Mouse (Mus musculus) E14TG2a.4 (cell line): ENCODE measurements around the gene Baiap2l1.

Experiments used
- H3K27me3 ChIP-seq: 2 replicates; pipeline ENCODE4 v1.6.1; 2014; ENCODE audit warnings: low read length, control low read depth; ENCODE audit not compliant: insufficient read depth
- H3K36me3 ChIP-seq: 2 replicates; pipeline ENCODE4 v1.6.1; 2014; ENCODE audit warnings: low read length, control low read depth; ENCODE audit not compliant: insufficient read depth
- H3K4me1 ChIP-seq: replicated peaks from 2 replicates; pipeline ENCODE4 v1.6.1; 2014; ENCODE audit warnings: low read depth, low read length, control low read depth
- H3K4me3 ChIP-seq: replicated peaks from 2 replicates; pipeline ENCODE4 v1.5.1; 2014; ENCODE audit warnings: mild to moderate bottlenecking, low read length
- H3K9me3 ChIP-seq: 2 replicates; pipeline ENCODE4 v1.6.1; 2014; ENCODE audit warnings: low read length, control low read depth
- CTCF ChIP-seq: conservative IDR thresholded peaks from 2 replicates; pipeline ENCODE4 v1.5.1; 2014; ENCODE audit warnings: low read length
- NANOG ChIP-seq: IDR thresholded peaks from 2 replicates; pipeline ENCODE4 v1.6.1; 2014; ENCODE audit warnings: borderline replicate concordance, low read length, mixed read lengths
- POU5F1 ChIP-seq: IDR thresholded peaks from 2 replicates; pipeline ENCODE4 v1.6.1; 2014; ENCODE audit warnings: low read length, borderline replicate concordance

Baiap2l1 gene

DNA sequence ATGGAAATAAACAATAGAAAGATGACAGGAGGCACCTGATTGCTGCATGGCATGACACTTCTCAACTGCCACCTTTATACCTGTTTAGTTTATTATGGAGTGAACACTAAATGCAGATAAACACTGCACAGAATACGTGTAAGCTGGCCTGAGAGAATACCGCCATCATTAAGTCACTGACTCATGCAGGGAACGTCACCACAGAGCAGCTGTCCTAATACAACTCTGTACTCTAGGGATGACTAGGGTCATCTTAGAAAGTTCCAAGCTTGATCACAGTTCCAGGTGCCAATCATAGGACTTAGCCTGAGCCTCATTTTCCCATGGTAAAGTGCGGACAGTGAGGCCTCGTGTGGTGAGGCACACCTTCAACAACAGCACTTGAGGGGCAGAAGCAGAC, 73.3 kb downstream of the Baiap2l1 start:
- Histone ChIP-seq H3K4me1 (no peaks in the 10 kb centered on the region), H3K4me3 (no peak overlapping the region), H3K9me3 (no peaks in the 10 kb centered on the region), H3K36me3 (no peaks in the 10 kb centered on the region), H3K27me3 (no peaks in the 10 kb centered on the region)
- TF ChIP-seq POU5F1: no peak
- no peak for TF ChIP-seq CTCF
- TF ChIP-seq NANOG: no peak

- Histone ChIP-seq H3K9me3 (no peaks in the 10 kb centered on the region), H3K27me3 (no peaks in the 10 kb centered on the region), H3K4me3 (no peak overlapping the region), H3K36me3 (peaks cover 5% of the 10 kb centered on the region; the same call in 1 of the 2 replicates), H3K4me1 (no peaks in the 10 kb centered on the region)
- no peak for TF ChIP-seq CTCF
- no peak for TF ChIP-seq POU5F1
- TF ChIP-seq NANOG: no peak
Measured at GRCm38 (mm10) chr5:144283551-144284031, 74.3 kb downstream of the Baiap2l1 start.

DNA sequence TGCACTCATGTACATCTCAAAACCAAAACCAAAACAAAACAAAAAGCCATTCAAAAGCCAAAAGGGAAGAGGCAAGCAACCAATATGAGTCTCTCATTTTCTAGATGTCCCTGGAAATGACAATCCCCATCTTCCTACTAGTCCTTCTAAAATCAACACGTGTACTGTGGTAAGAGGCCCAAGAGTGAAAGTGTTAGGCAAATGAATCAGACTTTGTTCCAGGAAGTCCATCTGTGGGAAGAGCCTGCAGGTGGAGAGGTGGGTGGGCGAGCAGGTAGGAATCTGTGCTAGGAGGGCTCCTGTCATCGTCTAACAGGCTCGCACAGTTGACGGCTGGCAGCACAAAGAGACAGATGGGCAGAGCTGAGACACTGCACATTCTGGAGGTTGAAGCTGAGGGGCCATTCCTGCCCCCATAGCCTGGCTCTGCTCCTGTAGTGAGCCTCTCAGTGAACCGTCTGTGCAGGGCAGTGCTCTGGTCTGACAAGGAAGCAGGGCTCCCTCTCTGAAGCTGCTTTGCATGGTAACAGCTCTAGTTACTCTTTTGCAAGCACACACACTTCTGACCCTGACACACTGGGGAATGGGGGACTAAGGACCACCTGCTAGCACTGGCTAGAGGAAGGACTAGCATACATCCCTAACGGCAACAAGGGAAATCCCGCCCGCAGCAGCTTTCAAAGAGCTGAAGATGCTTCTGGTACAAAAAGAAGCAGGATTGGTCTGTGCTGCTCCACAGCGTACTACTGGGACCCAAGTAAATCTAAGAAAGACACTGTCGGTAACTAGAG, 75.2 kb downstream of the Baiap2l1 start:
- Histone ChIP-seq H3K9me3 (no peaks in the 10 kb centered on the region), H3K4me1 (no peaks in the 10 kb centered on the region)
- TF ChIP-seq CTCF: no peak
- TF ChIP-seq NANOG: no peak
- TF ChIP-seq POU5F1: no peak

GRCm38 (mm10) chr5:144279926-144280325, 78.0 kb downstream of the Baiap2l1 start:
- Histone ChIP-seq H3K4me3 (no peak overlapping the region), H3K36me3 (peaks cover 5% of the 10 kb centered on the region; the same call in 1 of the 2 replicates), H3K9me3 (no peaks in the 10 kb centered on the region), H3K27me3 (no peaks in the 10 kb centered on the region), H3K4me1 (peaks cover 16% of the 10 kb centered on the region)
- TF ChIP-seq CTCF (no peak), POU5F1 (no peak), NANOG (no peak)

More for the DNA sequence above, 75.2 kb downstream of the Baiap2l1 start:
- Histone ChIP-seq H3K36me3 (peaks cover 5% of the 10 kb centered on the region; the same call in 1 of the 2 replicates), H3K4me3 (no peak overlapping the region), H3K27me3 (no peaks in the 10 kb centered on the region)

GRCm38 (mm10) chr5:144279081-144279541, 78.8 kb downstream of the Baiap2l1 start:
- Histone ChIP-seq H3K4me1 (peaks cover 20% of the 10 kb centered on the region), H3K27me3 (no peaks in the 10 kb centered on the region), H3K9me3 (no peaks in the 10 kb centered on the region), H3K4me3 (no peak overlapping the region), H3K36me3 (peaks cover 5% of the 10 kb centered on the region; the same call in 1 of the 2 replicates)
- TF ChIP-seq CTCF (no peak), NANOG (no peak), POU5F1 (no peak)

DNA sequence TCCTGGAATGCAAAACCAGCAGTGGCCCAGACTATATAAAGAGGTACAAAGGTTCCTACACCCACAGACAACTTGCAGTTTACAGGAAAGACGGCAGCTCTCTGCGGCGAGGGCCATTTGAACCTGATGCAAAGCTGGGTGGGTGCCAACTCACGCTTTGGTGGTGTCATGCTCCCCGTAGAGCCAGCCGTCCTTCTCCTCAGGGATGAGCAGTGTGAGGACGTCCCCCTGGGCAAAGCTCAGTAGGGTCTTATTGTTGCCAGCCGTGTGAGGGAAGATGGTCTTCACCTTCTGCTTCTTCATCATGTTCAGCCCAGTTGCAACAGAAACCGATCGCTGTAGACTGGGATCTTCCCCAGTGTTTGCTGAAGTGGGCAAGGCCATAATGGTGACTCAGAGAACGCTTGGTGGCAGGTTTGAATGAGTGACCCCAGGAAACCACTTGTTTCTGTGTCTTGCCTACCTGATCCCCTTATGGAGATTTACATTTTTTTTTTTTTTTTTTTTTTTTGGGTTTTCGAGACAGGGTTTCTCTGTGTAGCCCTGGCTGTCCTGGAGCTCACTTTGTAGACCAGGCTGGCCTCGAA, 79.4 kb downstream of the Baiap2l1 start:
- peaks cover 5% of the 10 kb centered on the region; the same call in 1 of the 2 replicates for H3K36me3 ChIP-seq
- H3K4me3 ChIP-seq: no peak overlapping the region
- TF ChIP-seq POU5F1: no peak
- TF ChIP-seq CTCF: no peak
- no peak for TF ChIP-seq NANOG
- H3K4me1 ChIP-seq: peaks cover 23% of the 10 kb centered on the region
- H3K27me3 ChIP-seq: no peaks in the 10 kb centered on the region
- H3K9me3 ChIP-seq: no peaks in the 10 kb centered on the region

DNA sequence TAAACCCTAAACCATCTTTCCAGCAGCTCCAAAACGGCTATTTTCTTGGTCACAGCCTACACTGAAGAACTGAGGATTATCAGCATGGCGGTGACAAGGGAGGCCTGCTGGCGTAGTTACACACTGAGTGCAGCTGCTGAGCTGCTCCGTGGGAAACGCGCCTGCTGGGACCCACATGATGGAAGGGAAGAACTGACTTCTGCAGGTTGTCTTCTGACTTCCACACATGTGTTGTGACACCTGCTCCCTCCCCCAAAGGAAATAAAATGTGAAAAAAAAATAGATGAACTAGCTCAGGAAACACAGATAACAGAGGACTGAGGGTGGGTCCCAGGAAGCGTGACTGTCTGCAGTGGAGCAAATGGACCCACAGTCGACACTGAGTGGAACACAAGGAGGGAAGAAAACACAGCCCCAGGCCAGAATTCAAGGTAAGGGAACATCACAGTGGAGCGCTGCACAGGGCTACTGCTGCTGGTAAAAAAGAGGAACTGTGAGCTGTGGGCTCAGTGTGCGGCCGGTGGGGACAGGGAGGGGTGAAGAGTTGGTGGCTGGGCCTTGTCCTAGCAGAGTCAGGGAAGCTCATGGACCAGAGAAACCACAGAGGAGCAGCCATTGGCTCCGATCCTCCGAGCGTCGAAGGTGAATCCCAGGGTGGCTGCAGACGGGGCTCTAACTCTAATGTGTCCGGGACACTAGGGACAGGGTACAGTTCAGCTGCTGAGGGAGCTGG, 80.8 kb downstream of the Baiap2l1 start:
- peaks cover 5% of the 10 kb centered on the region; the same call in 1 of the 2 replicates for H3K36me3 ChIP-seq
- H3K27me3 ChIP-seq: no peaks in the 10 kb centered on the region
- H3K4me1 ChIP-seq: peaks cover 31% of the 10 kb centered on the region
- no peaks in the 10 kb centered on the region for H3K9me3 ChIP-seq
- TF ChIP-seq POU5F1 (no peak), CTCF (no peak), NANOG (no peak)
- H3K4me3 ChIP-seq: no peak overlapping the region

GRCm38 (mm10) chr5:144274904-144275303, 83.0 kb downstream of the Baiap2l1 start:
- Histone ChIP-seq H3K4me1 (peaks cover 31% of the 10 kb centered on the region), H3K27me3 (no peaks in the 10 kb centered on the region), H3K9me3 (no peaks in the 10 kb centered on the region), H3K4me3 (no peak overlapping the region), H3K36me3 (peaks cover 11% of the 10 kb centered on the region; the same call in 1 of the 2 replicates)
- no peak for TF ChIP-seq NANOG
- TF ChIP-seq POU5F1: no peak
